8 mouse cellular contexts compared by ENCODE assay signal in the genomic region with DNA sequence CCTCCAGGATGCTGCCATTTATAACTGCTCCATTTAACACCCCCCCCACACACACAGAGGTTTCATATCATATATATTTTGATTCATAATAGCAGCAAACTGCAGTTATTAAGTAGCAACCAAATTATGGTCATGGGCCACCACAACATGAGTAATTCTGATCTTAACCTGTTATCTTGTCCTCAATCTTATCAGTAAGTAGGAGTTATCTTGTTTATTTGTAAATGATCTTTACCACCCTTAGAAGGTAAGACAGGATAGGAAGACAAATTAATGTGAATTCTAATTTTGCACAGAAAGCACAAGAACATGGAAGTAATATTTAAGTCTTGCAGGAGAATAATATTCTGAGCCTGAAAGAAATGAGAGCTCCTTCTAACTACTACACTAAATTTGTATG. TPM values are rescaled to one million over a fixed set of nuclear protein-coding genes. Genes with fewer than 3 reads are reported as not detected.
DNase-seq lines count a peak whose midpoint lies in the region; ATAC-seq and TF ChIP-seq lines count a peak whose summit lies in the region.

No protein-coding gene starts in this region.

- no peaks in the 10 kb centered on the region for H3K9me3 ChIP-seq in E14TG2a.4 (ENCODE audit: low read length)
- H3K9me3 ChIP-seq in hindbrain, embryonic 14.5 days (ENCODE audit: control insufficient read depth, low read length) = no peaks in the 10 kb centered on the region
- no peaks in the 10 kb centered on the region for H3K9me3 ChIP-seq in midbrain, embryonic 10.5 days (replicated peaks)

- H3K4me2 ChIP-seq in hindbrain, embryonic 14.5 days (replicated peaks) = peak overlapping the region; percentile 85

- H3K27me3 ChIP-seq in E14TG2a.4 (ENCODE audit: insufficient read depth, low read length) = no peaks in the 10 kb centered on the region
- no peaks in the 10 kb centered on the region for H3K27me3 ChIP-seq in hindbrain, embryonic 14.5 days (ENCODE audit: control insufficient read depth, insufficient read depth, low read length)
- H3K27me3 ChIP-seq in midbrain, embryonic 10.5 days (ENCODE audit: low read depth, poor library complexity, severe bottlenecking) = no peaks in the 10 kb centered on the region

- no peak for TF ChIP-seq CTCF in gastrocnemius, adult 2 months (IDR thresholded peaks at IDR 0.05)
- no peak for TF ChIP-seq CTCF in E14TG2a.4 (conservative IDR thresholded peaks at IDR 0.05; ENCODE audit: low read length)

- H3K36me3 ChIP-seq in E14TG2a.4 (ENCODE audit: insufficient read depth, low read length) = peaks cover 63% of the 10 kb centered on the region
- peaks cover 40% of the 10 kb centered on the region for H3K36me3 ChIP-seq in hindbrain, embryonic 14.5 days (replicated peaks; ENCODE audit: control insufficient read depth, insufficient read depth)
- peaks cover 49% of the 10 kb centered on the region for H3K36me3 ChIP-seq in midbrain, embryonic 10.5 days

- intact Hi-C loops in gastrocnemius, adult 2 months (cut with DNase I) = no loop called here

- H3K4me3 ChIP-seq in gastrocnemius, adult 2 months = peak overlapping the region; percentile 81
- H3K4me3 ChIP-seq in E14TG2a.4 (replicated peaks; ENCODE audit: low read length) = peak overlapping the region; percentile 97
- H3K4me3 ChIP-seq in hindbrain, embryonic 14.5 days (replicated peaks; ENCODE audit: low read length) = peak overlapping the region; percentile 73
- H3K4me3 ChIP-seq in midbrain, embryonic 10.5 days = peak overlapping the region; percentile 94

- H3K4me1 ChIP-seq in E14TG2a.4 (replicated peaks; ENCODE audit: low read depth, low read length) = peaks cover 21% of the 10 kb centered on the region
- peaks cover 6% of the 10 kb centered on the region for H3K4me1 ChIP-seq in hindbrain, embryonic 14.5 days (replicated peaks; ENCODE audit: control insufficient read depth, insufficient read depth, low read length)
- H3K4me1 ChIP-seq in midbrain, embryonic 10.5 days = peaks cover 19% of the 10 kb centered on the region

- no peak for ATAC-seq in hindbrain, embryonic 14.5 days (ENCODE audit: low FRiP score)

- H3K27ac ChIP-seq in gastrocnemius, adult 2 months = no peak overlapping the region
- H3K27ac ChIP-seq in hindbrain, embryonic 14.5 days = no peak overlapping the region
- no peak overlapping the region for H3K27ac ChIP-seq in midbrain, embryonic 10.5 days (replicated peaks)

- H3K9ac ChIP-seq in hindbrain, embryonic 14.5 days = no peak overlapping the region

- DNase-seq in gastrocnemius, adult 2 months = no peak
- no peak for DNase-seq in gastrocnemius, adult 8-10 months (ENCODE audit: low spot score in 2 of 2)
- DNase-seq in hindbrain, embryonic 14.5 days (ENCODE audit: low spot score) = no peak
- no peak for DNase-seq in midbrain, embryonic 10.5 days (ENCODE audit: low spot score)
- DNase-seq in embryo, embryonic 11 days = no peak
- DNase-seq in ovary, postnatal 10 days (ENCODE audit: low spot score) = no peak
- no peak for DNase-seq in urinary bladder, adult 18-20 months (ENCODE audit: low spot score in 2 of 2)

RNA-seq across cellular contexts. Expression of gene Palb2, which starts 1.0 kb away (rescaled TPM):
- total RNA-seq in gastrocnemius, adult 2 months (2021) = under 1 TPM; 0.61 to 0.66 TPM
- 1 to 10 TPM in 1 of 4 experiments, under 1 TPM in 3; 0.24 to 1.2 (median 0.42) TPM for total RNA-seq in gastrocnemius, adult 8-10 months (2022)
- polyA plus RNA-seq in hindbrain, embryonic 14.5 days (2014; fragmentation: Nextera tagmentation; extraction: Ambion mirVana) = 5.1 and 5.3 TPM in 2 replicates
- polyA plus RNA-seq in midbrain, embryonic 10.5 days (2016; fragmentation: Nextera tagmentation; extraction: Ambion mirVana) = 21.0 and 26.0 TPM in 2 replicates

RNA-seq across cellular contexts. Expression of gene Dctn5, which starts 1.0 kb away (rescaled TPM):
- 10 to 100 TPM; 16.4 to 21.1 TPM for total RNA-seq in gastrocnemius, adult 2 months (2021)
- total RNA-seq in gastrocnemius, adult 8-10 months (2022) = 10 to 100 TPM; 16.2 to 18.3 (median 17.6) TPM
- 159 and 166 TPM in 2 replicates for polyA plus RNA-seq in hindbrain, embryonic 14.5 days (2014; fragmentation: Nextera tagmentation; extraction: Ambion mirVana)
- 130 and 143 TPM in 2 replicates for polyA plus RNA-seq in midbrain, embryonic 10.5 days (2016; fragmentation: Nextera tagmentation; extraction: Ambion mirVana)

RNA-seq across cellular contexts. Expression of gene Plk1, which starts 27.4 kb away (rescaled TPM):
- under 1 TPM; 0.18 to 0.28 TPM for total RNA-seq in gastrocnemius, adult 2 months (2021)
- under 1 TPM in 1 of 4 experiments, not detected in 3; 0.13 TPM for total RNA-seq in gastrocnemius, adult 8-10 months (2022)
- polyA plus RNA-seq in hindbrain, embryonic 14.5 days (2014; fragmentation: Nextera tagmentation; extraction: Ambion mirVana) = 14.6 and 17.4 TPM in 2 replicates
- polyA plus RNA-seq in midbrain, embryonic 10.5 days (2016; fragmentation: Nextera tagmentation; extraction: Ambion mirVana) = 222 and 248 TPM in 2 replicates

RNA-seq across cellular contexts. Expression of gene Ndufab1, which starts 30.1 kb away (rescaled TPM):
- total RNA-seq in gastrocnemius, adult 2 months (2021) = 100 to 1,000 TPM; 529 to 848 TPM
- 100 to 1,000 TPM; 535 to 610 (median 563) TPM for total RNA-seq in gastrocnemius, adult 8-10 months (2022)
- 681 and 682 TPM in 2 replicates for polyA plus RNA-seq in hindbrain, embryonic 14.5 days (2014; fragmentation: Nextera tagmentation; extraction: Ambion mirVana)
- polyA plus RNA-seq in midbrain, embryonic 10.5 days (2016; fragmentation: Nextera tagmentation; extraction: Ambion mirVana) = 757 and 815 TPM in 2 replicates

RNA-seq across cellular contexts. Expression of gene Ern2, which starts 54.2 kb away (rescaled TPM):
- total RNA-seq in gastrocnemius, adult 2 months (2021) = not detected
- total RNA-seq in gastrocnemius, adult 8-10 months (2022) = not detected
- polyA plus RNA-seq in hindbrain, embryonic 14.5 days (2014; fragmentation: Nextera tagmentation; extraction: Ambion mirVana) = 0.93 and 1.0 TPM in 2 replicates
- polyA plus RNA-seq in midbrain, embryonic 10.5 days (2016; fragmentation: Nextera tagmentation; extraction: Ambion mirVana) = 0.11 TPM in 1 of 2 replicates, not detected in the other
